Mouse (Mus musculus) MEL (cell line): ENCODE measurements around the gene Gm10999.
"Not testable (repeated sequence)": the region's sequence is repeated elsewhere in the genome, so short reads cannot be mapped to it uniquely, and the experiment has no call there.

Experiments used
- CTCF ChIP-seq, 3 experiments: IDR thresholded peaks in 2 of 3; conservative IDR thresholded peaks in 1 of 3; 2 replicates each; pipeline ENCODE4 v1.5.1; 2011 to 2012; ENCODE audit warnings: low read length in 3 of 3, low read depth in 2 of 3, mild to moderate bottlenecking in 2 of 3, improper control_type of control experiment in 1 of 3, inconsistent platforms in 1 of 3, mixed read lengths in 1 of 3, moderate library complexity in 1 of 3; ENCODE audit not compliant: control insufficient read depth in 1 of 3, insufficient read depth in 1 of 3, poor library complexity in 1 of 3, severe bottlenecking in 1 of 3
- GATA1 ChIP-seq: IDR thresholded peaks from 2 replicates; pipeline ENCODE4 v1.6.1; 2011; ENCODE audit warnings: low read depth, low read length, improper control_type of control experiment
- HCFC1 ChIP-seq: IDR thresholded peaks from 2 replicates; pipeline ENCODE4 v1.6.1; 2012; ENCODE audit warnings: low read depth, mild to moderate bottlenecking, inconsistent platforms, low read length, improper control_type of control experiment, moderate library complexity
- MYC ChIP-seq: IDR thresholded peaks from 2 replicates; pipeline ENCODE4 v1.6.1; 2011; ENCODE audit warnings: low read depth, mild to moderate bottlenecking, low read length, improper control_type of control experiment, moderate library complexity

GRCm38 (mm10) chr8:129115761-129116160, 15.7 kb downstream of the Gm10999 start:
- TF ChIP-seq MYC; GATA1; CTCF (IDR thresholded peaks at IDR 0.05 in 2 of 3, conservative IDR thresholded peaks at IDR 0.05 in 1 of 3; ENCODE audit: control insufficient read depth in 1 of 3, insufficient read depth in 1 of 3, low read depth in 2 of 3, low read length in 3 of 3, poor library complexity in 1 of 3, severe bottlenecking in 1 of 3); HCFC1: not testable (repeated sequence)
